Comparison of ENCODE assay signal across 15 mouse cellular contexts in the genomic region with DNA sequence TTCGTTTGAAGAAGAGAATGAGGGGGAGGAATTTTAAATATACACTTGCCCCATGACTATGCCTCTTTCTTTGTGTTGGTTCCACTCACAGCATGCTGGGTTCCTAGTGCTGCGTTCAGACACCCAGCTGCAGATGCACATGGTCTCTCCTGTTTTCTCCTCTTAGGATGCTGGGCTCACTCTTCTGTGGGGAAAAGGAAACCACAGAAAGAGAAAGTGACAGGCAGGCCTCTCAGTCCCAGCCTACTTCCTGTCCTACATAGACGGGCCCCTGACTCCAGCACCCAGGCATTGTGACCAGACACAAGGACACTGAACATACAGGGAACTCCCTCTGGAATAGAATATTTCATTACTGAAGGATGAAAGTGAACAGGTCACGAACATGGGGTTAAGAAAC. TPM values are rescaled to one million over a fixed set of nuclear protein-coding genes. Genes with fewer than 3 reads are reported as not detected.
DNase-seq lines count a peak whose midpoint lies in the region; ATAC-seq and TF ChIP-seq lines count a peak whose summit lies in the region.
"Had no signal": no experiment of that assay in that cellular context is flagged by ENCODE, and none has a peak within 500 bp of the region (broad histone marks: within the 10 kb centered on the region; RNA-seq: fewer than 3 reads in every experiment).

No protein-coding gene starts in this region.

- dilution Hi-C loops in CH12.LX (cut with MboI; ENCODE audit: extremely low pct_ligation_motif_present, extremely low pct_unique_long_range_greater_than_20kb, low sequenced_read_pairs), result no loop called here

- ATAC-seq in frontal cortex, adult (ENCODE audit: low TSS enrichment), result peak; percentile 62; the same call in 1 of the 2 replicates
- peak; percentile 37; the same call in 1 of the 2 replicates for ATAC-seq in liver, embryonic 13.5 days (ENCODE audit: low read depth)
- ATAC-seq in kidney, embryonic 14.5 days (ENCODE audit: low FRiP score, low TSS enrichment), result no peak

- peak overlapping the region in 1 of 3 experiments; percentile 7 for H3K4me3 ChIP-seq in CH12.LX (replicated peaks in 1 of 3; ENCODE audit: low read depth in 2 of 3, low read length in 2 of 3, poor library complexity in 1 of 3)
- no peak overlapping the region for H3K4me3 ChIP-seq in liver, embryonic 13.5 days (replicated peaks)
- H3K4me3 ChIP-seq in kidney, embryonic 14.5 days (ENCODE audit: low read length), result no peak overlapping the region
- H3K4me3 ChIP-seq: embryonic facial prominence, embryonic 12.5 days; forebrain, embryonic 10.5 days; heart, embryonic 13.5 days had no signal

- 0 out of 2 replicates have a peak overlapping the region, but pooled peaks have one; percentile 12 for H3K4me2 ChIP-seq in CH12.LX (ENCODE audit: insufficient read depth, low read depth, poor library complexity, severe bottlenecking)
- no peak overlapping the region for H3K4me2 ChIP-seq in liver, embryonic 13.5 days
- H3K4me2 ChIP-seq in kidney, embryonic 14.5 days (replicated peaks; ENCODE audit: low read depth, low read length), result no peak overlapping the region
- H3K4me2 ChIP-seq: embryonic facial prominence, embryonic 12.5 days; heart, embryonic 13.5 days had no signal

- no peak for TF ChIP-seq CTCF in CH12.LX (conservative IDR thresholded peaks at IDR 0.05 in 1 of 2, IDR thresholded peaks at IDR 0.05 in 1 of 2; ENCODE audit: low read depth in 2 of 2, low read length in 2 of 2)

- no peak for DNase-seq in frontal cortex, postnatal 10 days (ENCODE audit: low spot score in 2 of 2)
- peak; percentile 28 for DNase-seq in CH12.LX (ENCODE audit: extremely low read depth)
- no peak for DNase-seq in liver, embryonic 13.5 days
- DNase-seq in splenic B cell, adult 2 months (ENCODE audit: low read depth, low spot score), result peak; percentile 21
- no peak for DNase-seq in adrenal gland, postnatal 36 days
- DNase-seq in layer of hippocampus, postnatal 36 days, result no peak
- DNase-seq: cerebellum, adult 9-11 months; kidney, postnatal 14 days; lung, postnatal 4 days; right cerebral cortex, postnatal 14 days had no signal

- TF ChIP-seq EP300 in CH12.LX (IDR thresholded peaks at IDR 0.05; ENCODE audit: low read length), result peak; percentile 27; the same call in 1 of the 2 replicates

- peaks cover 0 to 7% of the 10 kb centered on the region in 2 experiments for H3K36me3 ChIP-seq in CH12.LX (replicated peaks in 1 of 2; ENCODE audit: control insufficient read depth in 1 of 2, insufficient read depth in 1 of 2, low read length in 1 of 2)
- peaks cover 4% of the 10 kb centered on the region; the same call in 1 of the 2 replicates for H3K36me3 ChIP-seq in liver, embryonic 13.5 days
- H3K36me3 ChIP-seq in splenic B cell, adult 2 months (ENCODE audit: control insufficient read depth, insufficient read depth, low read length, poor library complexity, severe bottlenecking), result no peaks in the 10 kb centered on the region
- H3K36me3 ChIP-seq in kidney, embryonic 14.5 days (ENCODE audit: control insufficient read depth, insufficient read depth, low read length), result no peaks in the 10 kb centered on the region
- H3K36me3 ChIP-seq: embryonic facial prominence, embryonic 12.5 days; forebrain, embryonic 10.5 days; heart, embryonic 13.5 days had no signal

- H3K27ac ChIP-seq in CH12.LX (ENCODE audit: insufficient read depth, low read depth), result no peak overlapping the region
- peak overlapping the region; percentile 35; the same call in 1 of the 2 replicates for H3K27ac ChIP-seq in liver, embryonic 13.5 days
- no peak overlapping the region for H3K27ac ChIP-seq in kidney, embryonic 14.5 days (ENCODE audit: low read depth, low read length)
- H3K27ac ChIP-seq: embryonic facial prominence, embryonic 12.5 days; forebrain, embryonic 10.5 days; heart, embryonic 13.5 days had no signal

- no peak overlapping the region for H3K9ac ChIP-seq in CH12.LX (ENCODE audit: insufficient read depth, low read depth)
- no peak overlapping the region for H3K9ac ChIP-seq in liver, embryonic 13.5 days
- H3K9ac ChIP-seq in kidney, embryonic 14.5 days (ENCODE audit: low read depth, low read length), result no peak overlapping the region
- H3K9ac ChIP-seq: embryonic facial prominence, embryonic 12.5 days; heart, embryonic 13.5 days had no signal

- H3K79me2 ChIP-seq in CH12.LX (replicated peaks; ENCODE audit: control insufficient read depth, extremely low read depth, insufficient read depth, poor library complexity, severe bottlenecking), result no peaks in the 10 kb centered on the region

- no peak for TF ChIP-seq RAD21 in CH12.LX (IDR thresholded peaks at IDR 0.05; ENCODE audit: low read depth, low read length)

- no peak for TF ChIP-seq POLR2A in CH12.LX (IDR thresholded peaks at IDR 0.05; ENCODE audit: low read depth, low read length)

- H3K9me3 ChIP-seq in CH12.LX (replicated peaks; ENCODE audit: low read length), result peaks cover 7% of the 10 kb centered on the region
- H3K9me3 ChIP-seq in liver, embryonic 13.5 days (replicated peaks), result no peaks in the 10 kb centered on the region
- peaks cover 2% of the 10 kb centered on the region; the same call in 1 of the 2 replicates for H3K9me3 ChIP-seq in kidney, embryonic 14.5 days (ENCODE audit: control insufficient read depth, low read length)
- H3K9me3 ChIP-seq: embryonic facial prominence, embryonic 12.5 days; heart, embryonic 13.5 days had no signal

- H3K4me1 ChIP-seq in CH12.LX (ENCODE audit: control insufficient read depth in 1 of 2, insufficient read depth in 2 of 2), result peaks cover 12 to 59% of the 10 kb centered on the region in 2 experiments
- H3K4me1 ChIP-seq in liver, embryonic 13.5 days (replicated peaks), result peaks cover 33% of the 10 kb centered on the region
- H3K4me1 ChIP-seq in kidney, embryonic 14.5 days (ENCODE audit: control insufficient read depth, insufficient read depth, low read length), result no peaks in the 10 kb centered on the region

- in situ Hi-C loops in CH12.LX (cut with MboI; ENCODE audit: low pct_ligation_motif_present, low pct_unique_long_range_greater_than_20kb, low sequenced_read_pairs), result no loop called here

- 21% methylated on average over 4 of the region's 4 CpGs for WGBS in liver, embryonic 13.5 days (ENCODE audit: insufficient replicate concordance)
- 60% methylated on average over 4 of the region's 4 CpGs for WGBS in kidney, embryonic 14.5 days

- no peaks in the 10 kb centered on the region for H3K27me3 ChIP-seq in CH12.LX (replicated peaks)
- H3K27me3 ChIP-seq in liver, embryonic 13.5 days, result no peaks in the 10 kb centered on the region
- H3K27me3 ChIP-seq in splenic B cell, adult 2 months (ENCODE audit: control insufficient read depth, insufficient read depth, low read length, poor library complexity, severe bottlenecking), result no peaks in the 10 kb centered on the region
- no peaks in the 10 kb centered on the region for H3K27me3 ChIP-seq in kidney, embryonic 14.5 days (ENCODE audit: control insufficient read depth, insufficient read depth, low read length)
- H3K27me3 ChIP-seq: embryonic facial prominence, embryonic 12.5 days had no signal

TF ChIP-seq in CH12.LX, 34 proteins besides CTCF, POLR2A, EP300 and RAD21:
- TF ChIP-seq HCFC1 (IDR thresholded peaks at IDR 0.05; ENCODE audit: low read depth, low read length) (no peak), ZKSCAN1 (IDR thresholded peaks at IDR 0.05; ENCODE audit: borderline replicate concordance, low read depth, low read length) (no peak), CHD1 (IDR thresholded peaks at IDR 0.05; ENCODE audit: low read depth, low read length) (no peak), ZMIZ1 (IDR thresholded peaks at IDR 0.05; ENCODE audit: low read depth, low read length) (no peak), ETS1 (conservative IDR thresholded peaks at IDR 0.05; ENCODE audit: low read depth, low read length) (peak; percentile 30), TBP (conservative IDR thresholded peaks at IDR 0.05; ENCODE audit: low read depth, low read length) (0 out of 2 replicates have a peak, but pooled peaks have one; percentile 16), TCF12 (IDR thresholded peaks at IDR 0.05; ENCODE audit: low read depth, low read length) (no peak), JUN (IDR thresholded peaks at IDR 0.05; ENCODE audit: insufficient read depth, low read depth, low read length) (no peak), SMC3 (IDR thresholded peaks at IDR 0.05; ENCODE audit: low read depth, low read length) (no peak), BHLHE40 (IDR thresholded peaks at IDR 0.05; ENCODE audit: low read depth, low read length) (peak; percentile 52; the same call in 1 of the 2 replicates)

RNA-seq across cellular contexts. Expression of gene Tuba8, which starts 15.5 kb away (rescaled TPM):
- not detected in 2 replicates for total RNA-seq in CH12.LX (2012; rRNA removed)
- not detected in 2 replicates for total RNA-seq in CH12.LX (2014; rRNA removed)
- polyA plus RNA-seq in CH12.LX (2012; ENCODE audit: insufficient read length, low read depth), result not detected in 2 replicates
- 6.7 and 7.7 TPM in 2 replicates for polyA plus RNA-seq in liver, embryonic 13.5 days (2015; fragmentation: Nextera tagmentation; extraction: Ambion mirVana)
- 1 to 10 TPM; 8.2 to 9.8 TPM for total RNA-seq in adrenal gland, postnatal 36 days (2021)
- polyA plus RNA-seq in kidney, embryonic 14.5 days (2014; fragmentation: Nextera tagmentation; extraction: Ambion mirVana), result 0.18 and 0.30 TPM in 2 replicates
- total RNA-seq in layer of hippocampus, postnatal 36 days (2021), result 1 to 10 TPM; 4.9 to 6.9 TPM

RNA-seq across cellular contexts. Expression of gene Usp18, which starts 19.7 kb away (rescaled TPM):
- total RNA-seq in CH12.LX (2012; rRNA removed), result 1.3 TPM in 2 replicates
- 0.36 and 0.63 TPM in 2 replicates for total RNA-seq in CH12.LX (2014; rRNA removed)
- 1.3 and 1.5 TPM in 2 replicates for polyA plus RNA-seq in CH12.LX (2012; ENCODE audit: insufficient read length, low read depth)
- 6.3 and 7.1 TPM in 2 replicates for polyA plus RNA-seq in liver, embryonic 13.5 days (2015; fragmentation: Nextera tagmentation; extraction: Ambion mirVana)
- 1 to 10 TPM; 3.5 to 4.2 TPM for total RNA-seq in adrenal gland, postnatal 36 days (2021)
- 1.6 and 1.8 TPM in 2 replicates for polyA plus RNA-seq in kidney, embryonic 14.5 days (2014; fragmentation: Nextera tagmentation; extraction: Ambion mirVana)
- total RNA-seq in layer of hippocampus, postnatal 36 days (2021), result under 1 TPM; 0.20 to 0.47 TPM

RNA-seq across cellular contexts. Expression of gene Pex26, which starts 42.6 kb away (rescaled TPM):
- 3.3 TPM in 2 replicates for total RNA-seq in CH12.LX (2012; rRNA removed)
- 2.6 and 2.8 TPM in 2 replicates for total RNA-seq in CH12.LX (2014; rRNA removed)
- polyA plus RNA-seq in CH12.LX (2012; ENCODE audit: insufficient read length, low read depth), result 3.2 and 3.9 TPM in 2 replicates
- 2.9 and 3.3 TPM in 2 replicates for polyA plus RNA-seq in liver, embryonic 13.5 days (2015; fragmentation: Nextera tagmentation; extraction: Ambion mirVana)
- 10 to 100 TPM in 1 of 2 experiments, 1 to 10 TPM in 1; 9.6 to 11.9 TPM for total RNA-seq in adrenal gland, postnatal 36 days (2021)
- polyA plus RNA-seq in kidney, embryonic 14.5 days (2014; fragmentation: Nextera tagmentation; extraction: Ambion mirVana), result 6.3 and 8.4 TPM in 2 replicates
- total RNA-seq in layer of hippocampus, postnatal 36 days (2021), result 10 to 100 TPM; 11.6 to 11.9 TPM

Comparison
In these comparisons a context has a peak if more than half of its experiments do, and no peak if none do; other contexts are left out.
1. DNase-seq: peak in CH12.LX (single experiment) and splenic B cell, adult 2 months (single experiment); none in frontal cortex, postnatal 10 days (0 of 2), liver, embryonic 13.5 days (single experiment), adrenal gland, postnatal 36 days (0 of 2) and layer of hippocampus, postnatal 36 days (0 of 2).
2. RNA of gene Tuba8, which starts 15.5 kb away (total RNA-seq): 8.2 to 9.8 TPM in adrenal gland, postnatal 36 days and 4.9 to 6.9 TPM in layer of hippocampus, postnatal 36 days; not detected in CH12.LX; every median in the first group is over 4 times any median in the second.